Mouse (Mus musculus): Measurements from ENCODE around the gene Lhx1. TPM values are rescaled to one million over a fixed set of nuclear protein-coding genes. Genes with fewer than 3 reads are reported as not detected.

Gene Lhx1
- total and polyA plus RNA-seq, 3 experiments, result under 0.01 TPM; not detected in 2

GRCm38 (mm10) chr11:84568482-84568881 is 43.1 kb upstream of the Lhx1 start:
- Histone ChIP-seq H3K9me3 (replicated peaks) (no peaks in the 10 kb centered on the region), H3K4me1 (ENCODE audit: insufficient read depth, low read depth, low read length) (peaks cover 18% of the 10 kb centered on the region)

DNA sequence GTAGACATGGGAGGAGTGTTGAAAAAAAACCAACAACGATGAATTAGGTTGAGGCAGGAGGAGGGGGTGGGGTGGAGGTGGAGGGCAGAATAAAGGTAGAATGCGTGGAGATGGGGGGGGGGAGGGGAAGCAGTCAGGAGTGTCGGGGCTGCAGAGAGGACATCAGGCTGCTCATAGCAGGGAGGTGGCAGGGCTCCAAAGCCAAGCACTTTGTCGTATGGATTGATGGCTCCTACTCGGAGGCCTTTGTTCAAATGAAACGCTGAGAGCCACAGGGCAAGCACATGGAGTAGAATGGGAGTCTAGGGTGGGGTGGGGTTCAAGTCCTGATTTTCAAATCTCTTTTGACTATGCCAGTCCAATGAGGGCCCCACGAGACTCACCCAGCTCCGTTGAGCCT is 41.4 kb upstream of the Lhx1 start:
- DNase-seq (ENCODE audit: low spot score) (no peak), ATAC-seq (ENCODE audit: extremely low read depth, insufficient number of reproducible peaks, low FRiP score, poor library complexity, severe bottlenecking) (no peak)
- H3K9me3 ChIP-seq (replicated peaks), result no peaks in the 10 kb centered on the region
- TF ChIP-seq GATA1 (IDR thresholded peaks at IDR 0.05; ENCODE audit: borderline replicate concordance, low read length), result no peak
- TF ChIP-seq TAL1 (conservative IDR thresholded peaks at IDR 0.05; ENCODE audit: low read depth, low read length), result no peak
- TF ChIP-seq POLR2AphosphoS5 (IDR thresholded peaks at IDR 0.05; ENCODE audit: insufficient replicate concordance, low read depth, low read length), result no peak
- peaks cover 78% of the 10 kb centered on the region for H3K27me3 ChIP-seq (ENCODE audit: insufficient read depth, low read length)
- peaks cover 18% of the 10 kb centered on the region for H3K4me1 ChIP-seq (ENCODE audit: insufficient read depth, low read depth, low read length)
- no peaks in the 10 kb centered on the region for H3K36me3 ChIP-seq (replicated peaks)
- no peak overlapping the region for H3K4me3 ChIP-seq (ENCODE audit: low read depth, low read length)

More at GRCm38 (mm10) chr11:84568482-84568881, 43.1 kb upstream of the Lhx1 start:
- no peak for TF ChIP-seq POLR2AphosphoS5 (IDR thresholded peaks at IDR 0.05; ENCODE audit: insufficient replicate concordance, low read depth, low read length)
- TF ChIP-seq TAL1 (conservative IDR thresholded peaks at IDR 0.05; ENCODE audit: low read depth, low read length), result no peak
- TF ChIP-seq CTCF (IDR thresholded peaks at IDR 0.05; ENCODE audit: low read depth, low read length), result no peak
- TF ChIP-seq GATA2 (IDR thresholded peaks at IDR 0.05; ENCODE audit: borderline replicate concordance, low read depth, low read length), result no peak
- H3K36me3 ChIP-seq (replicated peaks), result no peaks in the 10 kb centered on the region
- ATAC-seq (ENCODE audit: extremely low read depth, insufficient number of reproducible peaks, low FRiP score, poor library complexity, severe bottlenecking), result no peak
- H3K4me3 ChIP-seq (ENCODE audit: low read depth, low read length), result peak overlapping the region; percentile 8; the same call in 1 of the 2 replicates
- no peak for DNase-seq (ENCODE audit: low spot score)
- H3K27me3 ChIP-seq (ENCODE audit: insufficient read depth, low read length), result peaks cover 74% of the 10 kb centered on the region

GRCm38 (mm10) chr11:84565224-84565623 is 39.9 kb upstream of the Lhx1 start:
- Histone ChIP-seq H3K27me3 (ENCODE audit: insufficient read depth, low read length) (peaks cover 80% of the 10 kb centered on the region), H3K36me3 (replicated peaks) (no peaks in the 10 kb centered on the region), H3K4me3 (ENCODE audit: low read depth, low read length) (no peak overlapping the region), H3K9me3 (replicated peaks) (no peaks in the 10 kb centered on the region), H3K4me1 (ENCODE audit: insufficient read depth, low read depth, low read length) (peaks cover 15% of the 10 kb centered on the region)
- no peak for ATAC-seq (ENCODE audit: extremely low read depth, insufficient number of reproducible peaks, low FRiP score, poor library complexity, severe bottlenecking)
- DNase-seq (ENCODE audit: low spot score), result no peak
- no peak for TF ChIP-seq TAL1 (conservative IDR thresholded peaks at IDR 0.05; ENCODE audit: low read depth, low read length)
- TF ChIP-seq GATA2 (IDR thresholded peaks at IDR 0.05; ENCODE audit: borderline replicate concordance, low read depth, low read length), result no peak
- no peak for TF ChIP-seq POLR2AphosphoS5 (IDR thresholded peaks at IDR 0.05; ENCODE audit: insufficient replicate concordance, low read depth, low read length)
- no peak for TF ChIP-seq GATA1 (IDR thresholded peaks at IDR 0.05; ENCODE audit: borderline replicate concordance, low read length)
- no peak for TF ChIP-seq CTCF (IDR thresholded peaks at IDR 0.05; ENCODE audit: low read depth, low read length)

DNA sequence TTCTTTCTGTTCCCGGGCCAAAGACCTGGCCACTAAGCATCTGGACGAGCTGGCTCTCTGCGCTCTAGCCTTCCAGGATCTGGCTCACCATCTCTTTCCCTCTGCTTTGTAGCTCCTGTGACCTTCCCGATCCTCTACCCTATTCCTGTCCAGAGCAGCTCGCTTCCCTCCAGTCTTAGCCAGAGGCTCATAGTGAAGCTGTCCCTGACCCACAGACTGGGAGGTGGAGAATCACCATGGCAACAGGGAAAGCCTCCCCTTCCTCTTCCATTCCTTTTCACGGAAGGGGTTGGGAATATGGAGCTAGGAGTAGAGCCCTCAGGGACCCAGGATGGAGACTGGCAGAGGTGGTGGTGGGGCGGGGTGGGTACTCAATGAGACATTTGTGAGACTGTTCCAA is 38.0 kb upstream of the Lhx1 start:
- no peak for DNase-seq (ENCODE audit: low spot score)
- TF ChIP-seq CTCF (IDR thresholded peaks at IDR 0.05; ENCODE audit: low read depth, low read length) (no peak), GATA1 (IDR thresholded peaks at IDR 0.05; ENCODE audit: borderline replicate concordance, low read length) (no peak)
- Histone ChIP-seq H3K27me3 (ENCODE audit: insufficient read depth, low read length) (peaks cover 72% of the 10 kb centered on the region), H3K36me3 (replicated peaks) (no peaks in the 10 kb centered on the region), H3K9me3 (replicated peaks) (no peaks in the 10 kb centered on the region), H3K4me3 (ENCODE audit: low read depth, low read length) (no peak overlapping the region), H3K4me1 (ENCODE audit: insufficient read depth, low read depth, low read length) (no peaks in the 10 kb centered on the region)
- ATAC-seq (ENCODE audit: extremely low read depth, insufficient number of reproducible peaks, low FRiP score, poor library complexity, severe bottlenecking), result no peak

DNA sequence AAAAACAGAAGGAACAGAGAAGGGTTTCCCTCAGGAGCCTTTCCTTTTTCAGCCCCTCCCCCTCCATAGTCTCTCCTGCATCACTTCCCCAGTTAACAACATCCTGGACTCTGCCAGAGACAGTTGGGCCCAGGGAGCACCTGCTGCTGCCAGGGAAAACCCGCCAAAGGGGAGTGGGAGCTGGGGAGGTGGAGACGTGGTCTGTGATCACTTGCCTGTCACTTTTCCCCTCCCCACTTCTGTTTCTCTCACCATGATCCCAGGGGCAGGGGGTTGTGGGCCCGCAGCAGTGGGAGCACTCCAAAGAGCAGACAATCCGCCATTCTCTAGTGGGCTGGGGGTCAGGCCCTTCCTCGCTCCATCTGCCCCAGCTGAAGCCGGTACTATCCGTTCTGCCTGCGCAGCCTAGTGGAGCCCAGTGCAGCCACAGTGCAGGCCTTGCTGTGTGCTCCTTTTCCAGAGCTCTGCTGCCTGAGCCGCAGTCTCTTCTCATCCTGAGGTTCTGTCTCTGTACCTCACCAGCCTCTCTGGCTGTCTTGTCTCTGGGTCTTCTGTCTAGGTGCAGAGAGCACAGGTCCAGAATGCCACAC is 37.5 kb upstream of the Lhx1 start:
- peaks cover 67% of the 10 kb centered on the region for H3K27me3 ChIP-seq (ENCODE audit: insufficient read depth, low read length)
- no peak overlapping the region for H3K4me3 ChIP-seq (ENCODE audit: low read depth, low read length)
- ATAC-seq (ENCODE audit: extremely low read depth, insufficient number of reproducible peaks, low FRiP score, poor library complexity, severe bottlenecking), result no peak
- H3K9me3 ChIP-seq (replicated peaks), result no peaks in the 10 kb centered on the region
- TF ChIP-seq TAL1 (conservative IDR thresholded peaks at IDR 0.05; ENCODE audit: low read depth, low read length), result no peak
- TF ChIP-seq CTCF (IDR thresholded peaks at IDR 0.05; ENCODE audit: low read depth, low read length), result no peak
- no peak for TF ChIP-seq GATA1 (IDR thresholded peaks at IDR 0.05; ENCODE audit: borderline replicate concordance, low read length)
- no peak for TF ChIP-seq GATA2 (IDR thresholded peaks at IDR 0.05; ENCODE audit: borderline replicate concordance, low read depth, low read length)
- no peak for TF ChIP-seq POLR2AphosphoS5 (IDR thresholded peaks at IDR 0.05; ENCODE audit: insufficient replicate concordance, low read depth, low read length)
- no peaks in the 10 kb centered on the region for H3K4me1 ChIP-seq (ENCODE audit: insufficient read depth, low read depth, low read length)
- no peaks in the 10 kb centered on the region for H3K36me3 ChIP-seq (replicated peaks)
- DNase-seq (ENCODE audit: low spot score), result no peak

- TF ChIP-seq GATA2 (IDR thresholded peaks at IDR 0.05; ENCODE audit: borderline replicate concordance, low read depth, low read length) (no peak), GATA1 (IDR thresholded peaks at IDR 0.05; ENCODE audit: borderline replicate concordance, low read length) (no peak), POLR2AphosphoS5 (IDR thresholded peaks at IDR 0.05; ENCODE audit: insufficient replicate concordance, low read depth, low read length) (no peak), CTCF (IDR thresholded peaks at IDR 0.05; ENCODE audit: low read depth, low read length) (no peak), TAL1 (conservative IDR thresholded peaks at IDR 0.05; ENCODE audit: low read depth, low read length) (no peak)
- Histone ChIP-seq H3K4me3 (ENCODE audit: low read depth, low read length) (no peak overlapping the region), H3K36me3 (replicated peaks) (no peaks in the 10 kb centered on the region), H3K4me1 (ENCODE audit: insufficient read depth, low read depth, low read length) (no peaks in the 10 kb centered on the region), H3K9me3 (replicated peaks) (no peaks in the 10 kb centered on the region), H3K27me3 (ENCODE audit: insufficient read depth, low read length) (peaks cover 60% of the 10 kb centered on the region)
- no peak for DNase-seq (ENCODE audit: low spot score)
- no peak for ATAC-seq (ENCODE audit: extremely low read depth, insufficient number of reproducible peaks, low FRiP score, poor library complexity, severe bottlenecking)
Measured at GRCm38 (mm10) chr11:84561546-84561945, 36.2 kb upstream of the Lhx1 start.

All from G1E (cell line).